Mouse (Mus musculus): ENCODE data around the gene Gm39115.
"Not testable (repeated sequence)": the region's sequence is repeated elsewhere in the genome, so short reads cannot be mapped to it uniquely, and the experiment has no call there.

The Gm39115 gene

DNA sequence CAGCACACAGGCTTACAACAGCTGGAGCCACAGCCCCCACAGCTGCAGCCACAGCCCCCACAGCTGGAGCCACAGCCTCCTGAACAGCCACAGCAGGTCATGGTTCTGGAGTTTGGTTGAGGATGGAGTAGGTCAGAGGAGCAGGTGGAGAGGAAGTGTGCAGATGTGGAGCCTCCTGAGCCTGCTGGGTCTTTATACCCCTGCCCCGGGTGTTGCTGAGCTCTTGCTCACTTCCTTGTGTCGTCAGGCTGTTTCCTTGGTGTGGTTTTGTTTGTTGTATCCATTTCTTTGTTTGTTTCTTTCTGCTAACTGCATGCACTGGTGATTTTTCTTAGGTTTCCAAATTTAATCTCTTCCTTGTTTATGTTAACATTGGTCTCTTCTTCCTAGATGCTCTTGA is at the start of gene Gm39115:
Gm39115 (minus strand) TSS at position 101 of the 400 bp plus-strand sequence.
- DNase-seq (ENCODE audit: low read depth, low spot score): not testable (repeated sequence)

DNA sequence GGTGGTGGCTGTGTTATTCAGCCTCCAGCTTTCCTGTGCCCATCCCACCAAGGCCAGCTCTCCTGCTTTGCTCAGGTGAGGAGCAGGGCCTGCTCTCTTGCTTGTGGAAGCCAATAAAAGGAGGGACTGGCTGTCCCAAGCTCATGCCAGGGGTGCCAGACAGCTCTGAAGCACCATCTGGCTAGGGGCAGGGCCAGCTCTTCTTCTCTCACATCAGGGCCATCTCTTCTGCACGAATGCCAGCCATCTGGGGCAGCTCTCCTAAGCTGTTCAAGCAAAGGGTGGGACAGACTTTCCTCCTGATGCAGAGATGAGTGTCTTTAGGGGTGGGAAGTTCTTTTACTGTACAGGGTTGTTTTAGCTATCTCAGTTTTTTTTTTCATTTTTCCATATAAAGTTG is 45.2 kb upstream of the Gm39115 start:
- DNase-seq (ENCODE audit: low read depth, low spot score): no peak

DNA sequence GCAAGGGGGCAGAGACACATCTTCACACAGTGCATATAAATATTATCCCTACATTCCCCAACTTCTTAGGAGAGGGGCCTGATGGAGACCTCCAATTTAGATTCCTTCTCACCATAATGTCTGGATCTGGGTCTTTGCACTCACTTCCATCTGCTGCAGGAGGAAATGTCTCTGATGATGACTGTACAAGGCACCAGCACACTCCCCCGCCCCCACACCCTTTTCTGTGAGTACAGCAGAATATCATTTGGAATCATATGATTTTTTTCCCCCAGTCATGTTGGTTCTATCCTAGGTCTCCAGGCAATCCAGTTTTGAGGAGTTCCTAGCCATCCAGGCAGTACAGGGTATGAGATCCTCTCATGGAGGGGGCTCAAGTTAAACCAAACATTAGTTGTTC is 42.9 kb upstream of the Gm39115 start:
- no peak for DNase-seq (ENCODE audit: low read depth, low spot score)

DNA sequence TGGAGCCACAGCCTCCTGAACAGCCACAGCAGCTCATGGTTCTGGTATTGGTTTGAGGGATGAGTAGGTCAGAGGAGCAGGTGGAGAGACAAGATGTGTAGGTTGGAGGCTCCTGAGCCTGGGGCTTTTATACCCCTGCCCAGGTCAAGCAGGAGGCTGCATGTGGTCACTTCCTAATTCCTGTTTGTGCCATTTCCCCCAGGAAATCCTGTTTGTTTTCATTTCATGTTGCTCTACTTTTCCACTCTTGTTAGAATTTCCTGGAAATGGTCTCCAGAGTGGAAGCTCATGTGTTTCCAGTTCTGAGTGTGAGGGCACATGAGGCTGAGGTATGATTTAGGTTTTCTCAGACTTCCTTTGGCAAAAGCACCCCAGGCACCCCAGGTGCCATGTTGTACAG is 40.1 kb upstream of the Gm39115 start, which contains the start of gene Krtap5-2:
Krtap5-2 (minus strand) TSS at position 101 of the 400 bp plus-strand sequence.
- not testable (repeated sequence) for DNase-seq (ENCODE audit: low read depth, low spot score)

DNA sequence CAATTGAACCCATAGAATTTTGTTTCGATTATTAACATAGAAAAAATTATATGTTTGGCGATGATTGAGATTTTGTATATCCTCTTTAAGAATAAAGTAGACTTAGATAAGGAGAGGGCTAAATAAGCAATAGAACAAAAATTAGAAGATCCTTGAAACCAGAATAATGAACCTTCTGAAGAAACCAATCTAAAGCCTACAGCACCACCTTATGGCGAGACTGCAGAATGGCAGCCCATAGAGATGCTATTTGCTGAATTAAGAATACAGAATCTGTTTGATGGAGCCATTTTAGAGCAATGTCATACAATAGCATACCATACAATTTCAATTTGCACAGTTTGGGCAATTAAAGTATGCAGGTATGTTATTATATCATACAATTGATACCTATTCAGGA is 34.0 kb upstream of the Gm39115 start:
- DNase-seq (ENCODE audit: low read depth, low spot score): peak; percentile 11

DNA sequence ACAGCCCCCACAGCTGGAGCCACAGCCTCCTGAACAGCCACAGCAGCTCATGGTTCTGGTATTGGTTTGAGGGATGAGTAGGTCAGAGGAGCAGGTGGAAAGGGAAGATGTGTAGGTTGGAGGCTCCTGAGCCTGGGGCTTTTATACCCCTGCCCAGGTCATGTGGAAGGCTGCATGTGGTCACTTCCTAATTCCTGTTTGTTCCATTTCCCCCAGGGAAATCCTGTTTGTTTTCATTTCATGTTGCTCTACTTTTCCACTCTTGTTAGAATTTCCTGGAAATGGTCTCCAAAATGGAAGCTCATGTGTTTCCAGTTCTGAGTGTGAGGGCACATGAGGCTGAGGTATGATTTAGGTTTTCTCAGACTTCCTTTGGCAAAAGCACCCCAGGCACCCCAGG is 29.8 kb upstream of the Gm39115 start, which contains the start of gene Gm4553:
Gm4553 (minus strand) TSS at position 101 of the 400 bp plus-strand sequence.
- not testable (repeated sequence) for DNase-seq (ENCODE audit: low read depth, low spot score)

DNA sequence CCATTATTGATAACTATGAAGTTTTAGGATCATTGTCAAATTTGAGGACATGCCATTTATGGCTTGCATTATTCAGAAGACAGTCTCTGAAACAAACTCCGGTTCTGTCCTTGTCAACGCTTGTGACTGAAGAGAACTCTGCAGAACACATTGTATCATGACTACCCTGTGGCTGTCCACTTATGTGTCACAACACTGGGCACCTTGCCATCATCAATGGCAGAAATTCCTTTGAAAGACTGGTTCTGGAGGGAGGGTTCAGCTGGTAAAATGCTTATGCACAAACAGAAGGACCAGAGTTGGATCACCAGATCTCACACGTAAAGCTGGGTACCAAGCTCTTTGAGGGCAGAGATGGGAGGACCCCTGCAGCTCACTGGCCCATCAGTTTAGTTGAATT is 23.5 kb upstream of the Gm39115 start:
- DNase-seq (ENCODE audit: low read depth, low spot score): no peak

DNA sequence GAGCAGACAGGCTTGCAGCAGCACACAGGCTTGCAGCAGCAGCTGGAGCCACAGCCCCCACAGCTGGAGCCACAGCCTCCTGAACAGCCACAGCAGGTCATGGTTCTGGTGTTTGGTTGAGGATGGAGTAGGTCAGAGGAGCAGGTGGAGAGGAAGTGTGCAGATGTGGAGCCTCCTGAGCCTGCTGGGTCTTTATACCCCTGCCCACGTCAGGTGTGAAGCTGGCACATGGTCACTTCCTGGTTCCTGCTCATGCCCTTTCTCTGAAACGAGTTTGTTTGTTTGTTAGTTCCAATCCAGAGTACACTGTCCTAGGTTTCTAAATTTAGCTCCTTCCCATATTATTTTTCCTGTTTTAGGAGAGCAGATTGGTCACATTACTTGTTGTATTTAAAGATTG is 21.2 kb upstream of the Gm39115 start, which contains the start of gene Gm29735:
Gm29735 (minus strand) TSS at position 101 of the 400 bp plus-strand sequence.
- not testable (repeated sequence) for DNase-seq (ENCODE audit: low read depth, low spot score)

DNA sequence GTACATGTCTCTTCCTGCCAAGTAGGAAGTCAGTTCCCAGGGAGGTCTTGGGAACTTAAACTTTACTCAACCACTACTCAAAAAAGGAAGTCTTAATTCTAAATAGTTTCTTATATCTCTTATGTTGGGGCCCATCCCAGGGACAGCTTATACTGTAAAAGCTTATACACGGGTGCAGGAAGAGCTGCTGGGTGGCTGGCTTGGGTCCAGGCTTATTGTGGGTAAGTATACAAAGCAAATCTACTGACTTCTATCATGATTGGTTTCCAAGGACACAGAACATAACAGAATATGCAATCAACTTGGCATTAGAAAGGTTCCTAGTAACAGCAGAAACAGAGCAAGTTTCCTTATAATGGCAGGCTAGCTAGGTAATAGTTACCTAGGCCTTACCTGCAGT is 19.5 kb upstream of the Gm39115 start:
- no peak for DNase-seq (ENCODE audit: low read depth, low spot score)

DNA sequence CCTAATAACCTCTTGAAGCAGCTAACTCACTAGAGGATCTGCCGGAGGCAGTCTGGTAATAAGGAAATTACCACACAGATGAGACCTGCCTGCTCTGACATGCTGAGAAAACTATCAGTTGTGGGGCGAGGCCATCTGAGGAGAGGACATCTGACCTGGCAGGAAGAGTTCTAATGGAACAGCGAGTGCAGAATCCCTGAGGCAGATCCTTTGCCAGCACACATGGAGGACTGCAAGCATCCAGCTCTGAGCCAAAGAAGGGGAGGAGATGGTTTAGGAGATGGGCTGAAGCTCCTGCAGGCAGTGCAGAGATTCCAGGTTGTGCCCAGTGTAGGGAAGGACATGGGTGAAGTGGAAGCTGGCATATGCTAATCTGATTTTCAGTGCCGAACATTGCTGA is 16.4 kb upstream of the Gm39115 start:
- no peak for DNase-seq (ENCODE audit: low read depth, low spot score)

DNA sequence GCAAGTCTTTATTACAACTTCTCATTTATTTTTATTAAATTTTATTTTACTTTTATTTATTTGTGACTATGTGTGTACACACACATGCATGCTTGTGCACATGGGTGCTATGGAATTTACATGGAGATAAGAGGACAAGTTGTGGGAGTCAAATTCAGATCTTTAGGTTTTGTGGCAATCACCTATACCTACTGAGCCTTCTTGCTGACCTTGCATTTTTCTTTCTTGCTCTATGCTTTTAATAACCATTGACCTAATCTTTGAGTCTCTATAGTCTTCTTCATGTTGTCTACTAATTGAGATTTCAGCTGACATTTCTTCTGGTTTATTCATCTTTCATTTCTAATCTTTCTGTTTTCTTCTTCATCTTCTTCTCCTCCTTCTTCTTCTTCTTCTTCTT is 12.8 kb upstream of the Gm39115 start:
- DNase-seq (ENCODE audit: low read depth, low spot score): no peak

DNA sequence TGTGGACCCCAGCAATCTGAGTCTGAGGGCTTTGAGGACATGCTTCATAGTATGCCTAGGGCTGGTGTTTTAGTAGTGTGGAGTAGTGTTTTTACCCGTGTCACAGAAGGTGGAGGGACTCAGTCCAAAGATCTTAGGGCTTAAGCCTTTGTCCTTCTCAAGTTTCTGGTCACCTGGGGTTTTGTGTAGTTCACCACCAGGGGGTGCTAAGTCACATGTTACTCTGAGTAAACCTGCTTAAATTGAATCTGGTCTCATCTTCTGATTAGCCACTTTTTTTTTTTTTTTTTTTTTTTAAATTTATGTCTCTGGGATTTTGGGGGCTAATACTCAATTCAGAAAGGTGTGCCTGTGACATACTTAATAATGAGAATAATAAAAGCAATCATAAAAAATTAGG is 10.2 kb upstream of the Gm39115 start:
- peak; percentile 41 for DNase-seq (ENCODE audit: low read depth, low spot score)

DNA sequence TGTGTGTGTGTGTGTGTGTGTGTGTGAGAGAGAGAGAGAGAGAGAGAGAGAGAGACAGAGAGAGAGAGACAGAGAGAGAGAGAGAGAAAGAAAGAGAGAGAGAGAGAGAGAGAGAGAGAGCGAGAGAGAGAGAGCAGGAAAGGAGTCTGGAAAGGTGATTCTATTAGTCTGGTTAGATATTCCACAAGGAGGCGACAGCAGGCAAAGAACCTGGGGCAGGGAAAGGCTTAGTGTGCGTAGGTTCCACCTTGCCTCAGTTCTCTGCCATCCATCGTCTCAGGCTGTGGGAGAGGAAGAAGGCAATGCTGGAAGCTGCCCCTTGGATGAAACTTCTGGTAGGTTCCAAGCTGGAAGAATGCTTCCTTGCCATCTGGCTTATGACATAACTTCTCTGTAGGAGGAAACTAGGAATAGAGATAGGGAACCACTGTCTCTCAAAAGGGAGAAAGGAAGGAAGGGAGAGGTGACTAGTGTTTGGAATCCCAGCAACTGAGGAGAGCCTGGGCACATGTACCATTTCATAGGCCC is 9.6 kb upstream of the Gm39115 start:
- no peak for DNase-seq (ENCODE audit: low read depth, low spot score)

DNA sequence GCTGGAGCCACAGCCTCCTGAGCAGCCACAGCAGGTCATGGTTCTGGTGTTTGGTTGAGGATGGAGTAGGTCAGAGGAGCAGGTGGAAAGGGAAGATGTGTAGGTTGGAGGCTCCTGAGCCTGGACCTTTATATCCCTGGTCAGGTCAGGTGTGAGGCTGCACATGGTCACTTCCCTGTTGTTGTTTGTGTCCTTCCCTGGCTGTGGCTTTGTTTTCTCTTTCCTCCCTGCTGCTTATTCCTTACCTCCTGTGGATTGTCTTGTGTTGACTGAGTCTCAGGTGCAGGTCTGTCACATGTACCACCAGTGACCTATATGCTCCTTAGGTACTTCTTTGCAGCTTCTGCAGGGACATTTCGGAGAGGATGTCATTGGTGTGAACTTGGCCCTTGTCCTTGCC is 8.7 kb upstream of the Gm39115 start, which contains the start of gene Gm45337:
Gm45337 (minus strand) TSS at position 101 of the 400 bp plus-strand sequence.
- DNase-seq (ENCODE audit: low read depth, low spot score): no peak

DNA sequence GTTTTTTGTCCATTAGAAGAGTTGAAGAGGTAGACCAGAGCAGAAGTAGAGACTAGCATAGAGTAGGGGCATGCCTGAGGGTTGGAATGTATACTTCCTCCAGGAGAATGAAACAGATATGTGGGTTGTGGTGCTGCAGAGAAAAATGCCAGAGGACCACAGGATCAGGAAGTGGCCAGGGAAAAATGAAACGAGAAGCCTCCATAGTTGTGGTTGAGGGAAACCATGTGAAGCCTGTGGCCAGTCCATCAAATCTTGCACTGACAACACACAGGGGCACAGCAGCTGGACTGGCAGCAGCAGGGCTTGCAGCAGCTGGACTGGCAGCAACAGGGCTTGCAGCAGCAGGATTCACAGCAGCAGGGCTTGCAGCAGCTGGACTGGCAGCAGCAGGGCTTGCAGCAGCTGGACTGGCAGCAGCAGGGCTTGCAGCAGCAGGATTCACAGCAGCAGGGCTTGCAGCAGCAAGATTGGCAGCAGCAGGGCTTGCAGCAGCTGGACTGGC is 7.7 kb upstream of the Gm39115 start:
- not testable (repeated sequence) for DNase-seq (ENCODE audit: low read depth, low spot score)

DNA sequence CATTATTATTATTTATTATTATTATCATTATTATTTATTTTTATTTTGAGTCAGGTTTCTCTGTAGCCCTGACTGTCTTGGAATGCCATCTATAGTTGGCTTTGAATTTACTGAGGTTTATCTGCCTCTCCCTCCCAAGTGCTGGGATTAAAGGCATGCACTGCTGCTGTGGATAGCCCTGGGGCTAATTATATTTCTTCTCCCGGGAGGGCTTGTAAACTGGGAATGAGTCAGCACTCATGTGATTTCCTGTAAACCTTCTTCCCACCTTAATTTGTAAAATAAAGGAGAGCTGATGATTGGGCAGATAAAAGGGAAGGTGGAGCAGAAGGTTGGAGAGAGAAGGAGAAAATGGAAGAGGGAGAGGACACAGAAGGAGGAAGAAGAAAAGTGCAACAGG is 4.9 kb upstream of the Gm39115 start:
- no peak for DNase-seq (ENCODE audit: low read depth, low spot score)

DNA sequence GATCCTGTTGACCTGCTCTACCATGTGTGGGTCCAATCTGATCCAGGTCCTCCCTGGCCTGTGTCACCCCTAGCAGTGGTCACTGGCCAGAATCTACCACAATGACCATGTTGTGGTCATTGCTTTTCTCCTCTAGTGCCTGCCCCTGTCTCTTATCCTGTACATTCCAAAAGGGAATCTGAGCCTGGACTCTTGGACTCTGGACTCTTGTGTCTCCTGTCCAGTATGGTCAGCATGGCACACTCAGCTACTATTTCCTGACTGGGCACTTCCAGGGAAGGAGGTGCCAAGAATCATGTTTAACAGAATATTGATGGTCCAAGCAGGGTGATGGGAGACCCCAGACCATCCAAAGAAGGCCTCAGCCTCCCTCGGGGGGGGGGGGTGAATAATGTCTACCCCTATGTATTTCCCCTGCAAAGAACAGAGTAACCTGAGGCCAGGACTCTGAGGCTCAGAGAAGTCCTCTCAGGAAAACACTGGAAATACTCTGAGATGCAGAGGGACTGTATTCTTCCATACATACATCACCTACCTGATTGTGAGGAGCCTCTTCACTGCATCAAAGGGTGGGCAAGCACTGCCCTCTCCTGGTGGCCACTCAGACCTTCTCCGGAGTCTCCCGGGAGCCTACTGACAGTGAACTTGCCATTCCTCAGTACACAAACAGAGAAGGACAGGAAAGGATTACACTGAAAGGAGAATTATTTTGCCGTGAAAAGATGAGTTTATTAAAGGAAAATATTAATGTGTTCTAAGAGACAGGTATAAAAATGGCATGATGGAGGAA is 1.4 kb downstream of the Gm39115 start:
- DNase-seq (ENCODE audit: low read depth, low spot score): peak; percentile 49

DNA sequence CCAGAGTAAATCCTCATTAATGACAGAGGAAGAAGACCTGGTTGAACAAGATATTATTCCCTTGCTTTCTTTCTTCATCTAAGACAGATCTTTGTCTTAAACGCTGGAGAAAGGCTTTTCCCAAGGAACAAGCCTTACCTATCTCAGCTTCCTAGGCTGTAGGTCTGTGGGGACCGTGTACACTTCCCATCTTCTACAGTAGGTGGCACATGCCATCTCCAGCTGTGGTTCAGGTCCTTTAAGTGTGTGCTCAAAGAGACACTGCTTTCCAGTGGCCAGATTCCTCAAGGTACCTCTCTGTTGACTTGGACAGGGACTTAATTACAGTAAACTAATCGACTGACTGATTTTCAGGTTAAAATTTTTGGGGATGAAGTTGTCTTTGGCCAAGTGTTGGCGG is 7.0 kb downstream of the Gm39115 start:
- no peak for DNase-seq (ENCODE audit: low read depth, low spot score)

DNA sequence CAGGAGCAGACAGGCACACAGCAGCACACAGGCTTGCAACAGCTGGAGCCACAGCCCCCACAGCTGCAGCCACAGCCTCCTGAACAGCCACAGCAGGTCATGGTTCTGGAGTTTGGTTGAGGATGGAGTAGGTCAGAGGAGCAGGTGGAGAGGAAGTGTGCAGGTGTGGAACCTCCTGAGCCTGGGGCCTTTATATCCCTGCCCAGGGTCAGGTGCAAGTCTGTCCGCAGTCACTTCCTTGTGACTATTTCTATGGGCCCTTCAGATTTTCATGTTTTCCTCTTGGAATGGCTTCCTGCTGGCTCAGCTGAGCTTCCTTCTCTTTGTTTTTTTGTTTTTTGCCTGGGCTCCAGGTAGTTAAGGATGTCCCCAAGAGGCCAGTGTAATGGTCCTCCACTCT is 15.2 kb downstream of the Gm39115 start, which contains the start of gene Gm45618:
Gm45618 (minus strand) TSS at position 101 of the 400 bp plus-strand sequence.
- not testable (repeated sequence) for DNase-seq (ENCODE audit: low read depth, low spot score)

DNA sequence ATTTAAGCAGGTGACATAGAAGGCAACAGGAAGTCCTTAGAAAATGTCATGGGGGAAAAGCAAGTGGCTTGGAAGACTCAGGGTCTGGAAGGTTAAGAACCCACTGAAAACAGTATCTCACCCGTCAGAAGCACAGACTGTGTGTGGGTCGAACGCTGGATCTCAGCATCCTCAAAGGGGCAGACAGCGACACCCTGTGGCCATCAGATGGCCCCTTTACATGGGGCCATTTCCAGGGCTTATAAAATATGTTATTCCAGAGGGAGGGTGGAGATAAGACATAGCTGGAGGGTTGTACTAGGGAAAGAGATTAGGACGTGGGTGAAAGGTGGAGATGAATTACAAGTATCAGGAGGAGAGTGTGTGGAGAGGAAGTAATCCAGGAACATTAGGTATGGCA is 16.2 kb downstream of the Gm39115 start:
- DNase-seq (ENCODE audit: low read depth, low spot score): peak; percentile 27

DNA sequence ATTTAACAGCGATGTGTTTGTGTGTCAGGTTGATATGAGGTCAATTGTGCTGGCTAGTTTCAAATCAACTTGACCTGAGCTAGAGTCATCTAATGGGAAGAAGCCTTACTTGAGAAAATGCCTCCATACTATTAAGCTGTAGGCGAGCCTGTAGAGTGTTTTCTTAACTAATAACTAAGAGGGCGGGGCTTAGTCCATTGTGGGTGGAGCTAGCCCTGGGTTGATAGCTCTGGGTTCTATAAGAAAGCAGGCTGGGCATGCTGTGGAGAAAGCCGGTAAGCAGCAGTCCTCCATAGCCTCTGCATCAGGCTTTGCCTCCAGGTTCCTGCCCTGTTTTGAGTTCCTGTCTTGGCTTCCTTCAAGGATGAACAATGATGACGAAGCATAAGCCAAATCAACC is 31.1 kb downstream of the Gm39115 start:
- no peak for DNase-seq (ENCODE audit: low read depth, low spot score)

DNA sequence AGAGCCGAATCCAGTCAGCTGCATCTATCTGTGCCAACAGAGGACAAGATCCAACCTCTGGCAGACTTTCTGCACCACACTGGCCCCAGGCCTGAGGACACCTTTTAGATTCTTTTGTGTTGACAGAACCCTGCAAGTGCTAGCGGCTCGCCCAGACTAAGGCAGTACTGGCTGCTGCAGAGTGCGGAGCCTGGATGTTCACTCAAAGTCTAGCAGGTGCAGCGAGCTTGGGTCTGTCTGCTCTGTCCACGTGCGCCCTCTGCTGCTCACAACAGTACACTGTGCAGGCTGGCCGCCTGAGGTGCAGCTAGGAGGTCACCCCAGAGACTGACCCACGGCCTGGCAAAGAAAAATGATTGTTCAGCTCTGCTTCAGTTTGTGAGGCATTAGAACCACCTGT is 38.1 kb downstream of the Gm39115 start:
- DNase-seq (ENCODE audit: low read depth, low spot score): peak; percentile 81

DNA sequence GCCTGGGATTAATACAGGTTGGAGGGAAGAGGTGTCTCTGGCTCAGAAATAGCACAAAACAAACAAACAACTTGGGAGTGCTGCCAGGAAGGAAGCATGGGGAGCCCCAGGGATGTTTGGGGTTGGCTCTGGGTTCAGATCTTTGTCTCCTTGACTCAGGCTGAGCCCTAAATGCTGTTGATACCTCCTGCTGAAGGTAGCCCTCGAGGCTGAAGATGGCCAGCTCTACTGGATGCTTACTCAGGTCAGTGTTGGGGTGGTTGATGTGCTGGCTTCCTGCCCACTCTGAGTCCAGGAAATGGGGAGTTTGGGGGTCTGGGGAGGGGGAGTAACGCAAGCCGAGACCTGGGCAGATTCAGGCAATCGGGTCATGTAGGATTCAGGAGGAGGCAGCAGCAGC is 39.1 kb downstream of the Gm39115 start:
- DNase-seq (ENCODE audit: low read depth, low spot score): no peak
